Mouse (Mus musculus) adrenal gland, postnatal 36 days (tissue): ENCODE results near the gene Golph3. TPM values are rescaled to one million over a fixed set of nuclear protein-coding genes. Genes with fewer than 3 reads are reported as not detected.

Experiments
- DNase-seq, 2 experiments: peaks; one replicate each; pipeline ENCODE4 v3.0.0; 2021; ENCODE audit warnings: mixed read lengths in 1 of 2
- total RNA-seq, 2 experiments: library from RNA; stranded (reverse); gene quantifications; 2 replicates each; pipeline ENCODE4 v1.2.3; 2021

The Golph3 gene
- total RNA-seq, 2 experiments from 2014 or later = 138 to 153 TPM

DNA sequence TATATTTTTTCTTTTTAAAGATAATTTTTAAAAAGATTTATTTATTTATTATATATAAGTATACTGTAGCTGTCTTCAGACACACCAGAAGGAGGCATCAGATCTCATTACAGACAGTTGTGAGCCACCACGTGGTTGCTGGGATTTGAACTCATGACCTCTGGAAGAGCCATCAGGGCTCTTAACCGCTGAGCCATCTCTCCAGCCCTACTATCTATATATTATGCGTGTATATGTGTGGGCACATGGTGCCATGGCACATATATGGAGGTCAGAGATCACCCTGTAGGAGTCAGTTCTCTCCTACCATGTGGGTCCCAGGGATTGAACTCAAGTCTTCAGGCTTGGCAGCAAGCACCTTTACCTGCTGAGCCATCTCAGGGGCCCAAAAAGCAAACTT lies 58.8 kb downstream of the Golph3 start:
- DNase-seq = no peak

- DNase-seq = peak; percentile 56 to 62
Observed at GRCm38 (mm10) chr15:12380548-12380947, 59.3 kb downstream of the Golph3 start.

- peak; percentile 31 to 44 for DNase-seq
Observed at GRCm38 (mm10) chr15:12384679-12385078, 63.4 kb downstream of the Golph3 start.

- DNase-seq = no peak
Observed at GRCm38 (mm10) chr15:12388726-12389489, 67.7 kb downstream of the Golph3 start.

DNA sequence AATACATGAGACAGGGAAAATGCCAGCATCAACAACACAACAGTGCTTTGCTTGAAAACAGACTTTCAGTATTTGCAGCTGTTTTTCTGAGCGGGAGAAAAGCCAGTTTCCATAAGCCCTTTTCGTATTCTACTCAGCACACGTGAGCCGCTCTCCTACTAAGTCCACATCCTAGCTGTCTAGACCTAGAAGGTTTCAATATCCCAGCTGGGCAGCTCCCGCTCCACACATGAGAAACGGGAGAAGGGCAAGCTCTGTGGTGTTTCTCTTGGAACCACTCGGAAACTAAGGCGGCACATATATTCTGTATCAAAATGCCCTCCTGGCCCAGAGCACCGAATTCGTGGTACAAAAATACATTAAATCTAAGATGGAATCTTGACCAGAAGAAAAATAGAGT lies 73.5 kb downstream of the Golph3 start:
- no peak for DNase-seq

DNA sequence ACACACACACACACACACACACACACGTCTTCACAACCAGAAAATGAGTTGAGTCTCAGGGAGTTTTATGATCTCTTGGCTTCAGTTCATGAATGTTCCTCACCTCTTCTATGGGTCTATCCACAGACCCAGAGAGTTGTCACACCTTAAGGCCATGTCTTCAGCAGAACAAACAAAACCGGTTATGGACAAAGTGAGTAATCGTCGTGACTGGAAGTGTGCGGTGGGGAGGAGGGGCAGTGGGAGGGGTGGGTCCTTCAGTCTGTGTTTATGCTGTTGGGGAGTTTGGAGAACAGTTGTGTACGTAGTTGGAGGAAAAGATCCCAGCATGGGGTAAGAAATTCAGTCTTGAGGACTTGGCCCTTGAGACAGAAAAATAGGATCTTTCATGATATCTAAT lies 75.8 kb downstream of the Golph3 start:
- no peak for DNase-seq

Other genes with a start within 250 kb of the Golph3 start
- gene Zfr, start 203.6 kb upstream of the Golph3 start, total RNA-seq = 100 to 1,000 TPM; 117 to 215 TPM
- gene Mtmr12, start 116.4 kb upstream of the Golph3 start, total RNA-seq = 10 to 100 TPM; 21.2 to 24.8 TPM
- 1 to 10 TPM in 1 of 2 experiments, under 1 TPM in 1; 0.92 to 1.3 TPM for gene 1810049J17Rik, start 449 bp downstream of the Golph3 start, total RNA-seq